Mouse (Mus musculus) heart, postnatal 0 days (tissue): ENCODE results near the gene Fh1.

ENCODE experiments used
- CTCF ChIP-seq: IDR thresholded peaks from 2 replicates; pipeline ENCODE4 v1.5.1; 2016; ENCODE audit warnings: antibody characterized with exemption, control low read depth, low read depth
- EP300 ChIP-seq: IDR thresholded peaks from 2 replicates; pipeline ENCODE4 v1.6.1; 2016; ENCODE audit warnings: antibody characterized with exemption, low read depth

DNA sequence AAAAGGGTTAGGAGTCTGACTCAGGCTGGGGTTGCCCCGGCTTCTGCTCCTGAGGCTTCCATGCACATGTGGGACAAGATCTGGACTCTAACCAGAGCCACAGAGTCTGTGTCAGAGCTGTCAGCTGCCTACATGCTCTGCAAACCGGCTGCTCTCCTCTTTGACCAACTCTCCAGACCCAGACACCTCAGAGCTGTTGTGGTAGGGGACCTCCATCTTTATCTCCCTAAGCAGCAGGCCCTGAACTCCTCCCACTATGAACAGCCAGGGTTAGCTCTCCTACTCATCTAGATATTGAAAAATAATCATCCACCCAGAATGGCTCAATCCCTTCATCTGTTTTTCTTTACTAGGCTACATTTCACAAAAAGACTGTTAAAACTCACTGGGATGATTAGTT is 40.2 kb downstream of the Fh1 start:
- TF ChIP-seq CTCF (no peak), EP300 (no peak)
